Mouse (Mus musculus) liver, embryonic 14.5 days (tissue): ENCODE measurements around the gene Rcan1.

Experiments
- CTCF ChIP-seq: IDR thresholded peaks from 2 replicates; pipeline ENCODE4 v1.5.1; 2016; ENCODE audit warnings: antibody characterized with exemption, low read depth, control low read depth
- EP300 ChIP-seq: IDR thresholded peaks from 2 replicates; pipeline ENCODE4 v1.6.1; 2016; ENCODE audit warnings: antibody characterized with exemption, low read depth

DNA sequence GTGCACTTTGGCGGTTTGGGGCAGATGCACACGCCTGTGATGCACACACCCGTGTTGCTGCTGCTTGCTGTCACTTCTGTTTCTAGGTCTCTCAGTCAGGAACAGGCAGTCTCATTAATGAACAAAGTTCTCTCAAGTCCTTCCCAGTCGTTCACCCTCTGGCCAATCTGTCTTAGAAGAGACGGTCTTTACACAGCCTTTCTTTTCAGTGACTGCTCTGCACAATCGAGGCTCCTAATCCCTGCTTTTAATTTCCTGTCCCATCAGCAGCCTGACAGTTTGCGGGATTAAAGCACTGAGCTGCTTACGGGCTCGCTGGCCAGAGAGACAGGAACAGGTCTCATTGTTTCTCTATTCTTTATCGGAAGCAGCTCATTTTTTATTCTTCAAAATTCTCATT, 83.0 kb downstream of the Rcan1 start:
- no peak for TF ChIP-seq CTCF
- no peak for TF ChIP-seq EP300
